Comparison of ENCODE assay signal across 10 mouse cellular contexts in genomic region chr2:45104066-45104465, GRCm38 (mm10). TPM values are rescaled to one million over a fixed set of nuclear protein-coding genes. Genes with fewer than 3 reads are reported as not detected.
DNase-seq lines count a peak whose midpoint lies in the region; ATAC-seq lines count a peak whose summit lies in the region.
"Had no signal": no experiment of that assay in that cellular context is flagged by ENCODE, and none has a peak within 500 bp of the region (broad histone marks: within the 10 kb centered on the region; RNA-seq: fewer than 3 reads in every experiment).

No protein-coding gene starts in this region.

- ATAC-seq in heart, embryonic 11.5 days (replicated peaks; ENCODE audit: insufficient number of reproducible peaks, low FRiP score, low TSS enrichment) = no peak
- ATAC-seq in megakaryocyte, adult 5-6 weeks (ENCODE audit: poor library complexity, severe bottlenecking) = no peak

- no peaks in the 10 kb centered on the region for H3K27me3 ChIP-seq in heart, embryonic 11.5 days (ENCODE audit: control insufficient read depth, insufficient read depth, low read length)
- H3K27me3 ChIP-seq in megakaryocyte, embryonic 14.5 days (replicated peaks) = no peaks in the 10 kb centered on the region

- no peak overlapping the region for H3K27ac ChIP-seq in heart, embryonic 11.5 days (ENCODE audit: low read depth, low read length)
- H3K27ac ChIP-seq in macrophage = peak overlapping the region; percentile 99

- intact Hi-C loops in heart, postnatal 14 days (cut with DNase I) = loop anchor here (5.0 kb wide), 1 partner anchor 82 kb away; no protein-coding TSS in a partner anchor

- H3K9me3 ChIP-seq in heart, embryonic 11.5 days (replicated peaks; ENCODE audit: control insufficient read depth, low read length) = no peaks in the 10 kb centered on the region
- H3K9me3 ChIP-seq in megakaryocyte, embryonic 14.5 days = no peaks in the 10 kb centered on the region

- no peak for DNase-seq in heart, postnatal 14 days
- DNase-seq in urinary bladder, adult 2 months (ENCODE audit: low spot score) = no peak
- DNase-seq in cerebellum, adult 9-11 months = no peak
- no peak for DNase-seq in gastrocnemius, adult 8-10 months (ENCODE audit: low spot score in 2 of 2)
- DNase-seq: cerebellum, adult 9-10 months; gastrocnemius, postnatal 36 days had no signal

- no peak overlapping the region for H3K9ac ChIP-seq in heart, embryonic 11.5 days (ENCODE audit: low read depth, low read length)

- no peaks in the 10 kb centered on the region for H3K36me3 ChIP-seq in heart, embryonic 11.5 days (ENCODE audit: control insufficient read depth, insufficient read depth, low read length)
- H3K36me3 ChIP-seq in megakaryocyte, embryonic 14.5 days (replicated peaks; ENCODE audit: low read length) = peaks cover 88% of the 10 kb centered on the region
- H3K36me3 ChIP-seq in macrophage (ENCODE audit: inconsistent target) = peaks cover 25% of the 10 kb centered on the region; the same call in 1 of the 2 replicates

- peaks cover 100% of the 10 kb centered on the region for H3K79me2 ChIP-seq in macrophage (ENCODE audit: inconsistent target)

- H3K4me1 ChIP-seq in heart, embryonic 11.5 days (ENCODE audit: control insufficient read depth, insufficient read depth, low read length) = peaks cover 68% of the 10 kb centered on the region
- peaks cover 85% of the 10 kb centered on the region for H3K4me1 ChIP-seq in megakaryocyte, embryonic 14.5 days

- H3K4me3 ChIP-seq in heart, embryonic 11.5 days (ENCODE audit: low read depth, low read length) = no peak overlapping the region
- H3K4me3 ChIP-seq in megakaryocyte, embryonic 14.5 days (replicated peaks) = peak overlapping the region; percentile 81
- no peak overlapping the region for H3K4me3 ChIP-seq in macrophage (ENCODE audit: inconsistent target)

- 31% methylated on average over 4 of the region's 4 CpGs for WGBS in heart, embryonic 11.5 days (ENCODE audit: insufficient replicate concordance)
- 68% methylated on average over 2 of the region's 4 CpGs for WGBS in macrophage (ENCODE audit: missing documents)

- peak overlapping the region; percentile 56; the same call in 1 of the 2 replicates for H3K4me2 ChIP-seq in heart, embryonic 11.5 days

RNA-seq across cellular contexts. Expression of gene Zeb2, which starts 13.1 kb away (rescaled TPM):
- polyA plus RNA-seq in heart, embryonic 11.5 days (2014; fragmentation: Nextera tagmentation; extraction: Ambion mirVana) = 27.2 and 27.5 TPM in 2 replicates
- 10 to 100 TPM; 51.3 to 58.5 TPM for total RNA-seq in heart, postnatal 14 days (2021)
- 14.4 and 20.1 TPM in 2 replicates for polyA plus RNA-seq in megakaryocyte, embryonic 14.5 days (2012; ENCODE audit: insufficient read depth, low replicate concordance)
- total RNA-seq in megakaryocyte, adult 5-6 weeks (2015) = 288 and 305 TPM in 2 replicates
- 278 and 291 TPM in 2 replicates for total RNA-seq in megakaryocyte, adult 5-6 weeks (2017)
- total RNA-seq in macrophage (2018; cell fraction: chromatin; rRNA removed) = 1,000 to 10,000 TPM; 2,413 to 6,939 (median 3,772) TPM
- total RNA-seq in macrophage (2018; cell fraction: cytosol; rRNA removed) = 100 to 1,000 TPM; 305 to 558 (median 425) TPM
- 1,000 to 10,000 TPM; 1,334 to 4,677 (median 2,196) TPM for total RNA-seq in macrophage (2018; cell fraction: nucleus; rRNA removed)
- polyA plus RNA-seq in macrophage (2018) = 134 to 164 TPM (median 138 TPM) in 3 replicates
- polyA plus RNA-seq in urinary bladder, adult 2 months (2012; rRNA removed) = 20.5 and 47.1 TPM in 2 replicates
- total RNA-seq in gastrocnemius, adult 8-10 months (2022) = 10 to 100 TPM; 24.4 to 42.0 (median 34.1) TPM
